In genomic region chrY:1285735-1286134, GRCm38 (mm10) we compare ENCODE assay signal across 8 mouse cellular contexts. TPM values are rescaled to one million over a fixed set of nuclear protein-coding genes. Genes with fewer than 3 reads are reported as not detected.
DNase-seq lines count a peak whose midpoint lies in the region; ATAC-seq and TF ChIP-seq lines count a peak whose summit lies in the region.

No protein-coding gene starts in this region.

- WGBS in kidney, embryonic 16.5 days, result 0% methylated on average over 9 of the region's 12 CpGs
- WGBS in small intestine, adult 2 months, result 11% methylated on average over 12 of the region's 12 CpGs

- no peaks in the 10 kb centered on the region for H3K4me1 ChIP-seq in kidney, embryonic 16.5 days (ENCODE audit: insufficient read depth, low read length)
- H3K4me1 ChIP-seq in megakaryocyte, embryonic 14.5 days, result no peaks in the 10 kb centered on the region
- H3K4me1 ChIP-seq in small intestine, adult 2 months (ENCODE audit: control insufficient read depth, insufficient read depth, insufficient read length, low read length), result no peaks in the 10 kb centered on the region

- H3K9me3 ChIP-seq in kidney, embryonic 16.5 days (ENCODE audit: low read length), result no peaks in the 10 kb centered on the region
- H3K9me3 ChIP-seq in megakaryocyte, embryonic 14.5 days, result no peaks in the 10 kb centered on the region

- H3K9ac ChIP-seq in kidney, embryonic 16.5 days (replicated peaks; ENCODE audit: low read length), result peak overlapping the region; percentile 53

- peak overlapping the region; percentile 72 for H3K4me3 ChIP-seq in layer of hippocampus, adult 2 months
- peak overlapping the region; percentile 48 for H3K4me3 ChIP-seq in kidney, embryonic 16.5 days (ENCODE audit: low read length)
- H3K4me3 ChIP-seq in megakaryocyte, embryonic 14.5 days (replicated peaks), result peak overlapping the region; percentile 89
- H3K4me3 ChIP-seq in small intestine, adult 2 months (ENCODE audit: low read depth, low read length), result peak overlapping the region; percentile 63

- peak in 1 of 2 experiments; percentile 11 for DNase-seq in layer of hippocampus, adult 2 months (ENCODE audit: low spot score in 2 of 2)
- no peak for DNase-seq in layer of hippocampus, postnatal 25 days (ENCODE audit: extremely low spot score in 1 of 2, low spot score in 1 of 2)
- peak; percentile 5 for DNase-seq in c-Kit-positive CD71-negative TER-119-negative erythroid progenitor cells, embryonic 14.5 days (ENCODE audit: low read depth)
- no peak for DNase-seq in ovary, postnatal 36 days (ENCODE audit: low spot score)

- ATAC-seq in granulocyte monocyte progenitor cell, adult 5-6 weeks (replicated peaks; ENCODE audit: poor library complexity, severe bottlenecking), result peak; percentile 62
- ATAC-seq in kidney, embryonic 16.5 days (ENCODE audit: low FRiP score, low TSS enrichment), result no peak

- H3K27me3 ChIP-seq in kidney, embryonic 16.5 days (ENCODE audit: insufficient read depth, low read length), result no peaks in the 10 kb centered on the region
- no peaks in the 10 kb centered on the region for H3K27me3 ChIP-seq in megakaryocyte, embryonic 14.5 days (replicated peaks)
- no peaks in the 10 kb centered on the region for H3K27me3 ChIP-seq in small intestine, adult 2 months (ENCODE audit: control insufficient read depth, insufficient read depth, low read length)

- peak overlapping the region; percentile 89 for H3K27ac ChIP-seq in layer of hippocampus, adult 2 months
- peak overlapping the region; percentile 63 for H3K27ac ChIP-seq in kidney, embryonic 16.5 days (ENCODE audit: low read length)
- H3K27ac ChIP-seq in small intestine, adult 2 months (ENCODE audit: insufficient read depth, low read depth, low read length), result peak overlapping the region; percentile 85

- H3K4me2 ChIP-seq in kidney, embryonic 16.5 days (replicated peaks; ENCODE audit: low read depth, low read length), result no peak overlapping the region

- TF ChIP-seq CTCF in layer of hippocampus, adult 2 months (conservative IDR thresholded peaks at IDR 0.05), result no peak
- no peak for TF ChIP-seq CTCF in small intestine, adult 2 months (IDR thresholded peaks at IDR 0.05; ENCODE audit: extremely low read depth, insufficient read length, insufficient replicate concordance, low read depth, low read length)

- no peaks in the 10 kb centered on the region for H3K36me3 ChIP-seq in kidney, embryonic 16.5 days (ENCODE audit: insufficient read depth, low read length)
- no peaks in the 10 kb centered on the region for H3K36me3 ChIP-seq in megakaryocyte, embryonic 14.5 days (replicated peaks; ENCODE audit: low read length)
- H3K36me3 ChIP-seq in small intestine, adult 2 months (ENCODE audit: control insufficient read depth, insufficient read depth, low read length), result no peaks in the 10 kb centered on the region

- TF ChIP-seq POLR2A in small intestine, adult 2 months (IDR thresholded peaks at IDR 0.05; ENCODE audit: low read depth, low read length), result no peak

RNA-seq across cellular contexts. Expression of gene Ddx3y, which starts 0.7 kb away (rescaled TPM):
- total RNA-seq in layer of hippocampus, adult 2 months (2021), result 10 to 100 TPM in 1 of 2 experiments, not detected in 1; 46.7 TPM
- total RNA-seq in layer of hippocampus, postnatal 25 days (2021), result 10 to 100 TPM in 1 of 2 experiments, not detected in 1; 50.1 TPM
- total RNA-seq in granulocyte monocyte progenitor cell, adult 5-6 weeks (2014; fragmentation: Nextera tagmentation), result 37.5 and 41.1 TPM in 2 replicates
- total RNA-seq in granulocyte monocyte progenitor cell, adult 5-6 weeks (2017), result 60.2 and 69.1 TPM in 2 replicates
- 14.7 and 27.6 TPM in 2 replicates for polyA plus RNA-seq in kidney, embryonic 16.5 days (2015; fragmentation: Nextera tagmentation; extraction: Ambion mirVana)
- 0.55 TPM in 1 of 2 replicates, not detected in the other for polyA plus RNA-seq in megakaryocyte, embryonic 14.5 days (2012; ENCODE audit: insufficient read depth, low replicate concordance)
- polyA plus RNA-seq in small intestine, adult 2 months (2012; rRNA removed), result 0.44 TPM in 1 of 2 replicates, not detected in the other

RNA-seq across cellular contexts. Expression of gene Uty, which starts 40.2 kb away (rescaled TPM):
- 10 to 100 TPM in 1 of 2 experiments, not detected in 1; 23.2 TPM for total RNA-seq in layer of hippocampus, adult 2 months (2021)
- total RNA-seq in layer of hippocampus, postnatal 25 days (2021), result 10 to 100 TPM in 1 of 2 experiments, not detected in 1; 23.2 TPM
- total RNA-seq in granulocyte monocyte progenitor cell, adult 5-6 weeks (2014; fragmentation: Nextera tagmentation), result 27.0 and 30.7 TPM in 2 replicates
- 29.1 and 33.6 TPM in 2 replicates for total RNA-seq in granulocyte monocyte progenitor cell, adult 5-6 weeks (2017)
- polyA plus RNA-seq in kidney, embryonic 16.5 days (2015; fragmentation: Nextera tagmentation; extraction: Ambion mirVana), result 8.0 and 14.6 TPM in 2 replicates
- polyA plus RNA-seq in megakaryocyte, embryonic 14.5 days (2012; ENCODE audit: insufficient read depth, low replicate concordance), result 0.09 TPM in 1 of 2 replicates, not detected in the other
- 1.1 TPM in 1 of 2 replicates, not detected in the other for polyA plus RNA-seq in small intestine, adult 2 months (2012; rRNA removed)
